Mouse (Mus musculus): Measurements from ENCODE around the gene Mdga2. TPM values are rescaled to one million over a fixed set of nuclear protein-coding genes. Genes with fewer than 3 reads are reported as not detected.

The Mdga2 gene
- polyA plus RNA-seq (2015; fragmentation: Nextera tagmentation; extraction: Ambion mirVana), result 0.33 and 0.48 TPM in 2 replicates

GRCm38 (mm10) chr12:67222221-67223025 is at the start of gene Mdga2:
TSS of gene Mdga2 (minus strand) at chr12:67222549.
- H3K9ac ChIP-seq (ENCODE audit: low read depth, low read length), result no peak within 1 kb of the TSS
- no peaks in the 10 kb centered on the region for H3K36me3 ChIP-seq (ENCODE audit: control insufficient read depth, insufficient read depth)
- peak within 1 kb of the TSS; percentile 89 for H3K4me2 ChIP-seq (replicated peaks; ENCODE audit: low read depth)
- no peak for TF ChIP-seq CTCF (IDR thresholded peaks at IDR 0.05; ENCODE audit: low read depth)
- H3K4me3 ChIP-seq (ENCODE audit: low read depth, low read length), result peak within 1 kb of the TSS; percentile 54
- under 1% methylated on average over 61 of the region's 61 CpGs for WGBS
- H3K27ac ChIP-seq (ENCODE audit: low read depth, low read length), result no peak within 1 kb of the TSS
- H3K9me3 ChIP-seq (ENCODE audit: control insufficient read depth), result no peaks in the 10 kb centered on the region
- no peaks in the 10 kb centered on the region for H3K4me1 ChIP-seq (replicated peaks; ENCODE audit: control insufficient read depth, insufficient read depth, low read length)
- H3K27me3 ChIP-seq (replicated peaks; ENCODE audit: control insufficient read depth, insufficient read depth, low read length), result peaks cover 42% of the 10 kb centered on the region
- no peak for ATAC-seq

GRCm38 (mm10) chr12:67267409-67267808 is 45.1 kb upstream of the Mdga2 start:
- H3K4me2 ChIP-seq (replicated peaks; ENCODE audit: low read depth), result no peak overlapping the region
- no peak for ATAC-seq
- 80% methylated on average over 1 of the region's 1 CpGs for WGBS
- H3K9me3 ChIP-seq (ENCODE audit: control insufficient read depth), result no peaks in the 10 kb centered on the region
- no peak overlapping the region for H3K4me3 ChIP-seq (ENCODE audit: low read depth, low read length)
- TF ChIP-seq CTCF (IDR thresholded peaks at IDR 0.05; ENCODE audit: low read depth), result peak; percentile 41
- H3K27ac ChIP-seq (ENCODE audit: low read depth, low read length), result no peak overlapping the region
- H3K9ac ChIP-seq (ENCODE audit: low read depth, low read length), result no peak overlapping the region
- no peaks in the 10 kb centered on the region for H3K4me1 ChIP-seq (replicated peaks; ENCODE audit: control insufficient read depth, insufficient read depth, low read length)
- no peaks in the 10 kb centered on the region for H3K36me3 ChIP-seq (ENCODE audit: control insufficient read depth, insufficient read depth)
- H3K27me3 ChIP-seq (replicated peaks; ENCODE audit: control insufficient read depth, insufficient read depth, low read length), result no peaks in the 10 kb centered on the region

- Histone ChIP-seq H3K27ac (ENCODE audit: low read depth, low read length) (no peak overlapping the region), H3K4me2 (replicated peaks; ENCODE audit: low read depth) (no peak overlapping the region), H3K4me3 (ENCODE audit: low read depth, low read length) (no peak overlapping the region), H3K4me1 (replicated peaks; ENCODE audit: control insufficient read depth, insufficient read depth, low read length) (no peaks in the 10 kb centered on the region), H3K9me3 (ENCODE audit: control insufficient read depth) (no peaks in the 10 kb centered on the region), H3K27me3 (replicated peaks; ENCODE audit: control insufficient read depth, insufficient read depth, low read length) (peaks cover 42% of the 10 kb centered on the region), H3K9ac (ENCODE audit: low read depth, low read length) (no peak overlapping the region), H3K36me3 (ENCODE audit: control insufficient read depth, insufficient read depth) (no peaks in the 10 kb centered on the region)
- ATAC-seq, result no peak
- no peak for TF ChIP-seq CTCF (IDR thresholded peaks at IDR 0.05; ENCODE audit: low read depth)
- 41% methylated on average over 1 of the region's 1 CpGs for WGBS
These were observed 1.2 kb upstream of the Mdga2 start for GRCm38 (mm10) chr12:67223530-67223929.

- WGBS, result under 1% methylated on average over 76 of the region's 78 CpGs
- Histone ChIP-seq H3K27me3 (replicated peaks; ENCODE audit: control insufficient read depth, insufficient read depth, low read length) (peaks cover 42% of the 10 kb centered on the region), H3K4me3 (ENCODE audit: low read depth, low read length) (peak overlapping the region; percentile 54), H3K9me3 (ENCODE audit: control insufficient read depth) (no peaks in the 10 kb centered on the region), H3K36me3 (ENCODE audit: control insufficient read depth, insufficient read depth) (no peaks in the 10 kb centered on the region), H3K4me2 (replicated peaks; ENCODE audit: low read depth) (peak overlapping the region; percentile 89), H3K27ac (ENCODE audit: low read depth, low read length) (no peak overlapping the region), H3K9ac (ENCODE audit: low read depth, low read length) (no peak overlapping the region), H3K4me1 (replicated peaks; ENCODE audit: control insufficient read depth, insufficient read depth, low read length) (no peaks in the 10 kb centered on the region)
- no peak for TF ChIP-seq CTCF (IDR thresholded peaks at IDR 0.05; ENCODE audit: low read depth)
- ATAC-seq, result no peak
These were observed 774 bp downstream of the Mdga2 start for GRCm38 (mm10) chr12:67221329-67222220.

GRCm38 (mm10) chr12:67220641-67221231 is 1.6 kb downstream of the Mdga2 start:
- Histone ChIP-seq H3K4me1 (replicated peaks; ENCODE audit: control insufficient read depth, insufficient read depth, low read length) (no peaks in the 10 kb centered on the region), H3K27me3 (replicated peaks; ENCODE audit: control insufficient read depth, insufficient read depth, low read length) (peaks cover 42% of the 10 kb centered on the region), H3K4me2 (replicated peaks; ENCODE audit: low read depth) (peak overlapping the region; percentile 89), H3K9ac (ENCODE audit: low read depth, low read length) (no peak overlapping the region), H3K27ac (ENCODE audit: low read depth, low read length) (no peak overlapping the region), H3K36me3 (ENCODE audit: control insufficient read depth, insufficient read depth) (no peaks in the 10 kb centered on the region), H3K9me3 (ENCODE audit: control insufficient read depth) (no peaks in the 10 kb centered on the region), H3K4me3 (ENCODE audit: low read depth, low read length) (peak overlapping the region; percentile 54)
- no peak for ATAC-seq
- WGBS, result under 1% methylated on average over 43 of the region's 43 CpGs
- TF ChIP-seq CTCF (IDR thresholded peaks at IDR 0.05; ENCODE audit: low read depth), result no peak

GRCm38 (mm10) chr12:67220041-67220440 is 2.3 kb downstream of the Mdga2 start:
- WGBS, result 13% methylated on average over 6 of the region's 6 CpGs
- no peak for ATAC-seq
- Histone ChIP-seq H3K9ac (ENCODE audit: low read depth, low read length) (no peak overlapping the region), H3K4me2 (replicated peaks; ENCODE audit: low read depth) (peak overlapping the region; percentile 89; the same call in 1 of the 2 replicates), H3K36me3 (ENCODE audit: control insufficient read depth, insufficient read depth) (no peaks in the 10 kb centered on the region), H3K4me3 (ENCODE audit: low read depth, low read length) (no peak overlapping the region; the same call in 1 of the 2 replicates), H3K27ac (ENCODE audit: low read depth, low read length) (no peak overlapping the region), H3K27me3 (replicated peaks; ENCODE audit: control insufficient read depth, insufficient read depth, low read length) (peaks cover 42% of the 10 kb centered on the region), H3K4me1 (replicated peaks; ENCODE audit: control insufficient read depth, insufficient read depth, low read length) (no peaks in the 10 kb centered on the region), H3K9me3 (ENCODE audit: control insufficient read depth) (no peaks in the 10 kb centered on the region)
- no peak for TF ChIP-seq CTCF (IDR thresholded peaks at IDR 0.05; ENCODE audit: low read depth)
